Mouse (Mus musculus) left cerebral cortex, adult 2 months (tissue): ENCODE measurements around the gene Pkig. TPM values are rescaled to one million over a fixed set of nuclear protein-coding genes. Genes with fewer than 3 reads are reported as not detected.
A peak's percentile ranks its signal among the peaks of the same experiment; 100 is the strongest.

ENCODE experiments used
- DNase-seq, 2 experiments: peaks; one replicate each; pipeline ENCODE4 v3.0.0; 2021 to 2022; ENCODE audit warnings: low spot score in 2 of 2, mixed read lengths in 1 of 2; ENCODE audit errors: extremely low spot score in 1 of 2
- H3K27ac ChIP-seq: fragments of 200-600 bp; 2 replicates; pipeline ENCODE4 v1.8.1; 2022
- H3K4me3 ChIP-seq: fragments of 200-600 bp; 2 replicates; pipeline ENCODE4 v1.8.1; 2022
- CTCF ChIP-seq: fragments of 200-600 bp; IDR thresholded peaks from 2 replicates; pipeline ENCODE4 v1.8.1; 2022; ENCODE audit warnings: antibody characterized with exemption, mild to moderate bottlenecking, moderate library complexity
- intact Hi-C: fragments of 180-260 bp; cut with DNase I; formaldehyde crosslinking; loops from one replicate; pipeline ENCODE4 v1.15.1; 2025
- total RNA-seq, 2 experiments: library from RNA; stranded (reverse); gene quantifications; 2 replicates each; pipeline ENCODE4 v1.2.3; 2021

Pkig gene
- total RNA-seq, 2 experiments from 2014 or later: 126 to 129 TPM

GRCm38 (mm10) chr2:163716853-163717252 lies 58.7 kb downstream of the Pkig start:
- DNase-seq: no peak
- Histone ChIP-seq H3K4me3 (no peak overlapping the region), H3K27ac (peak overlapping the region; percentile 48; the same call in 1 of the 2 replicates)
- TF ChIP-seq CTCF: no peak
- intact Hi-C loops: no loop called here

GRCm38 (mm10) chr2:163718526-163718925 lies 60.3 kb downstream of the Pkig start:
- DNase-seq: no peak
- no peak for TF ChIP-seq CTCF
- no peak overlapping the region for H3K4me3 ChIP-seq
- H3K27ac ChIP-seq: peak overlapping the region; percentile 88
- intact Hi-C loops: loop anchor here (2.0 kb wide), 2 partner anchors 34 to 74 kb away; partner anchors contain the start of gene Serinc3

- peak; percentile 80 to 85 for DNase-seq
- no peak overlapping the region for H3K4me3 ChIP-seq
- peak overlapping the region; percentile 88 for H3K27ac ChIP-seq
- peak; percentile 95 for TF ChIP-seq CTCF
- intact Hi-C loops: loop anchor here (1.0 to 2.0 kb wide), 5 partner anchors 34 to 184 kb away; partner anchors contain the start of genes Pkig and Serinc3
Observed at GRCm38 (mm10) chr2:163718951-163719603, 60.9 kb downstream of the Pkig start.

- intact Hi-C loops: loop anchor here (1.0 to 2.0 kb wide), 5 partner anchors 35 to 184 kb away; partner anchors contain the start of genes Pkig and Serinc3
- Histone ChIP-seq H3K27ac (peak overlapping the region; percentile 81), H3K4me3 (no peak overlapping the region)
- DNase-seq: no peak
- no peak for TF ChIP-seq CTCF
Observed at GRCm38 (mm10) chr2:163719616-163720015, 61.4 kb downstream of the Pkig start.

GRCm38 (mm10) chr2:163722550-163722949 lies 64.4 kb downstream of the Pkig start:
- no peak overlapping the region for H3K4me3 ChIP-seq
- intact Hi-C loops: no loop called here
- no peak for TF ChIP-seq CTCF
- peak overlapping the region; percentile 25 for H3K27ac ChIP-seq
- DNase-seq: peak; percentile 45 to 54

GRCm38 (mm10) chr2:163726766-163727393 lies 68.7 kb downstream of the Pkig start:
- intact Hi-C loops: no loop called here

GRCm38 (mm10) chr2:163728300-163728699 lies 70.1 kb downstream of the Pkig start:
- H3K4me3 ChIP-seq: no peak overlapping the region
- DNase-seq: no peak
- intact Hi-C loops: no loop called here
- TF ChIP-seq CTCF: no peak
- H3K27ac ChIP-seq: no peak overlapping the region

More at GRCm38 (mm10) chr2:163726766-163727393, 68.7 kb downstream of the Pkig start:
- Histone ChIP-seq H3K4me3 (no peak overlapping the region), H3K27ac (no peak overlapping the region)
- TF ChIP-seq CTCF: no peak
- no peak for DNase-seq

- TF ChIP-seq CTCF: no peak
- H3K27ac ChIP-seq: no peak overlapping the region
- intact Hi-C loops: no loop called here
- no peak for DNase-seq
- H3K4me3 ChIP-seq: no peak overlapping the region
Observed at GRCm38 (mm10) chr2:163732021-163732420, 73.8 kb downstream of the Pkig start.

- no peak overlapping the region for H3K27ac ChIP-seq
- intact Hi-C loops: no loop called here
- no peak for TF ChIP-seq CTCF
- no peak overlapping the region for H3K4me3 ChIP-seq
- DNase-seq: no peak
Observed at GRCm38 (mm10) chr2:163735163-163735562, 77.0 kb downstream of the Pkig start.

- no peak overlapping the region for H3K4me3 ChIP-seq
- TF ChIP-seq CTCF: no peak
- no peak overlapping the region for H3K27ac ChIP-seq
- intact Hi-C loops: no loop called here
- no peak for DNase-seq
Observed at GRCm38 (mm10) chr2:163735980-163736379, 77.8 kb downstream of the Pkig start.

- Histone ChIP-seq H3K27ac (no peak overlapping the region), H3K4me3 (no peak overlapping the region)
- intact Hi-C loops: no loop called here
- no peak for DNase-seq
- TF ChIP-seq CTCF: no peak
Observed at GRCm38 (mm10) chr2:163742656-163743055, 84.5 kb downstream of the Pkig start.

- TF ChIP-seq CTCF: no peak
- Histone ChIP-seq H3K27ac (no peak overlapping the region), H3K4me3 (no peak overlapping the region)
- intact Hi-C loops: no loop called here
- DNase-seq: no peak
Observed at GRCm38 (mm10) chr2:163743357-163743756, 85.2 kb downstream of the Pkig start.
